Mouse (Mus musculus): ENCODE results near the gene Mrap. TPM values are rescaled to one million over a fixed set of nuclear protein-coding genes. Genes with fewer than 3 reads are reported as not detected.

The Mrap gene
- polyA plus RNA-seq, 1 experiment: 353 TPM

DNA sequence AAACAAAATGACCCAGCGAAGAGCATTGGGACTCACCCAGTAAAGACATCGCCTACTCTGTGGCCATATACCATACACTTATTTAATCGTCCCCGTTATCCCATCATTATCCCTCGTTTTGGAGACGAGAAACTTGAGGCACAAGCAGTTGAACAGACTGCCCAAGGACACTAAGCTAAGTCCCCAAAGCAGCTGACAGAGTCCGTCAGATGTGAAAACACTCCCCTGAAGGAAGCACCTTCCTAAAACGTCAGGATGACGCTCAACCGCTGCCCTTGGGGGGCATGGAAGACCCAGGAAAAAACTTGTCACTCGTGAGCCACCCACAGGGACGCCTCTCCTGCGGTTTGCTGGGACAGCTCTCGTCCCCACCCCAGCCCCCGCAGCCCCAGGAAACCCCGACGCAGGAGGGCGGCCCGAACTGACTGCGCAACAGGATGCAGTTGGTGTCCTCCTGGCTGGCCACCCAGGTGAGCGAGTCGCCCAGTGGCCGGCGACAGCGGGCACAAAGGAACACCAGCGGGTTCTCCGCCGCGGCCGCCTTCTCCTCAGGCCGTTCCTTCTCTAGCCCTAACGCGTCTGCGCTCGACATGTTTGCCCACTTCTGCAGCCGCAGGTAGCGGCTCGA is 11.3 kb upstream of the Mrap start:
- H3K4me1 ChIP-seq (ENCODE audit: control insufficient read depth, insufficient read depth, insufficient read length, low read length): no peaks in the 10 kb centered on the region
- no peak overlapping the region for H3K27ac ChIP-seq (replicated peaks; ENCODE audit: low read depth, low read length)
- H3K4me3 ChIP-seq (ENCODE audit: insufficient read depth, low read depth, low read length): peak overlapping the region; percentile 77

DNA sequence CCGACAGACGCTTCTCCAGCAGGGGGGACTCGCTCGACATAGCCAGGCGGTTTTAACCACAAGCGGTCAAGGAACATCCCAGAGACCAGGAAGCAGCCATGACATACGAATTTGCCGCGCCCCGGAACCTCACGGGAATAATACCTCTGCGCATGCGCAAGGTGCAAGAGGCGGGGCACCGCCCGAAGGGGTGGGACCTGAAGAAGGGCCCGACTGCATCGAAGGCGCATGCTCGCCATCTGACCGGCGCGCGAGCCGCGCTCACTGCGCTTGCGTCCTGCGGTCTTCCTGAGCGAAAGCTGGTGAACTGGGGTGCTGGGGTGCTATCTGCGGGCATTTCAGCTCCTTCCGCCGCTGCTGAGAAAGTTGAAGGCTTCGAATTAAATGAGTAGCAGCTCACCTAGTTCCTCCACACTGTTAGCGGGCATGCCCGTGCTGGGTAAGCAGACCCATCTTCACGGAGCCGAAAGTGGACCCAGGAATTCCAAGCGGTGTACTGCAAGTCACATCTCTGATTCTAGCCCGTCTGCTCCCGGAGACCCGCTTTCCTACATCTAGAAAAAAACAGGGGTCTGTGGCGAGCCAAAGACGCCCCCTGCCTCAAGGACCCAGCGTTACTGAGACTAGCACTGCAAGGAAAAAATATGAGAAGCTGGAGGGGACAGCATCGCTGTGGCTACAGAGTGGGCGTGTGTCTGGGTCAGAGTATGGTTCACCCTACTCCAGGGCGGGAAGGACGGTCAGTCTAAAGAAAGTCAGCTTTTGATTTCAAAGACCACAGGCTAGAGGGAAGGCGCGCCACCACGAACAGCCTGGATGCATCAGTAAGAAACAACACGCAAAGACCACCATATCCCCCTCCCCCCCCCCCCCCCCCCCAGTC is 10.5 kb upstream of the Mrap start, which contains the start of gene Mis18a:
Gene Mis18a (minus strand): TSS at position 172 of the 883 bp plus-strand sequence.
- Histone ChIP-seq H3K4me1 (ENCODE audit: control insufficient read depth, insufficient read depth, insufficient read length, low read length) (no peaks in the 10 kb centered on the region), H3K4me3 (ENCODE audit: insufficient read depth, low read depth, low read length) (peak within 1 kb of the TSS; percentile 77), H3K27ac (replicated peaks; ENCODE audit: low read depth, low read length) (peak within 1 kb of the TSS; percentile 74)

DNA sequence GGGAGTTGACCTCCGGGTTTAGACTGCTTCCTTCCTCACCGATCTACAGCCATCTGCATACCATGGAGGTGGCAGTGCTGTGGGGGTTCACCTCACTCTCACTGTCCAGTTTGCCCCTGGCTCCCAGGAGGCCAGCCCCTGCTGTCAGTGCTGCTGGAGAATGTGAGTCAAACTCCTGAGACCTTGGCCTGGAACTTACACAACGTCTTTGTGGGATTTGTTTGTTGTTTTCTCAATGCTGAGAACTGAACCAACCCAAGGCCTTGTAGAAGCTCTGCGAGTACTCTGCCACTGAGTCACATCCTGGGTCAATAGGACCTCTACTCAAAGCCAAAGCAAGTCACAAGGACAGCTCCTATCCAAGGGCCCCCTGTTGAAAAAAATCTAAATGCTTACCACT is 2.4 kb upstream of the Mrap start:
- H3K4me3 ChIP-seq (ENCODE audit: insufficient read depth, low read depth, low read length): no peak overlapping the region
- no peaks in the 10 kb centered on the region; the same call in 1 of the 2 replicates for H3K4me1 ChIP-seq (ENCODE audit: control insufficient read depth, insufficient read depth, insufficient read length, low read length)
- H3K27ac ChIP-seq (replicated peaks; ENCODE audit: low read depth, low read length): 0 out of 2 replicates have a peak overlapping the region, but pooled peaks have one; percentile 8

DNA sequence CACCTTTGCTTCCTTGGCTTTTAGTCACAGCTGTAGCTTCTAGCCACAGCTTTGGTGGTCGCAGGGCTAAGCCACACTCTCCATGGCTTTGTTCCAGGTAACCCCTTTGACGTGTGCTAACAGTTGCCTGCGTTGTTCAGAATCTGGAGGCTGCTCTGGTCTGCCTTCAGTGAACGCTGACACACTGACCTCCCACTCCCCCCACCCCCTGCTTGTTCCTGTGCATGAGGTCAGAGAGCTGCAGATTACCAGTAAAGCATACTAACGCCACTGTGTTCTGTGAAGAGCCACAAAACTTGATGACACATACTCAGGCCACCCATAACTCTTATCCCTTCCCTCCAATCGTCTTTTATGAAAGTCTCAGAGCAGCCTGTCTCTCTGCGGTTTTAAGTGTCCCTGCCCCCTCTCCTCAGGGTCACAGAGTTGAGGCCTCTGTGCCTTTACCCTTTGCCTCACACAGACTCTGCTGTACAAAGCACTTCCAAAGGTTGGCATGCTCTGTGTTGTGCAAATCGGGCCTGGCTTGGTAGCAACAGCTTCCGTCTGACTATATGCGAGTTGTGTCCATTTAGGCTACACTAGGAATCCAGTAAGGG is 1.2 kb upstream of the Mrap start:
- Histone ChIP-seq H3K27ac (replicated peaks; ENCODE audit: low read depth, low read length) (peak overlapping the region; percentile 89), H3K4me1 (ENCODE audit: control insufficient read depth, insufficient read depth, insufficient read length, low read length) (no peaks in the 10 kb centered on the region; the same call in 1 of the 2 replicates), H3K4me3 (ENCODE audit: insufficient read depth, low read depth, low read length) (no peak overlapping the region)

DNA sequence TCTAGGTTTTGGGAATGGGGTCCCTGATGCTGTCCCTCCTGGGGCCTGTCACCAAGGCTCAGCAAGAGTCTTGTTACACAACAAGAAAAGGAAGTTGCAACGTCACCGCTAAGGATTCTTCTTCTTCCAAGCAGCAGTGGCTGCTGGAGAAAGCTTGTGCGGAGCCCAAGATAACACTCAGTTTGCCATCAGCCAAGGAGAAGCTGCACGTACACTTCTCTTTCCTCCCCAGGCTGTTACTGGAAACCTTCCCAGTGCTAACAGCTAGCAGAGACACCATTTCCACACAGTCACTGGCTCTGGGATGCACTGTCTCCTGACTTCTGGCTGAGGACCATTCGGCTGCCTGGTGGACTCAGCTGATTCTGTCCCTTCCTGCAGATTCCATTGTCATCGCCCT is 9.1 kb downstream of the Mrap start:
- Histone ChIP-seq H3K4me1 (ENCODE audit: control insufficient read depth, insufficient read depth, insufficient read length, low read length) (peaks cover 10% of the 10 kb centered on the region), H3K27ac (replicated peaks; ENCODE audit: low read depth, low read length) (peak overlapping the region; percentile 25; the same call in 1 of the 2 replicates)

DNA sequence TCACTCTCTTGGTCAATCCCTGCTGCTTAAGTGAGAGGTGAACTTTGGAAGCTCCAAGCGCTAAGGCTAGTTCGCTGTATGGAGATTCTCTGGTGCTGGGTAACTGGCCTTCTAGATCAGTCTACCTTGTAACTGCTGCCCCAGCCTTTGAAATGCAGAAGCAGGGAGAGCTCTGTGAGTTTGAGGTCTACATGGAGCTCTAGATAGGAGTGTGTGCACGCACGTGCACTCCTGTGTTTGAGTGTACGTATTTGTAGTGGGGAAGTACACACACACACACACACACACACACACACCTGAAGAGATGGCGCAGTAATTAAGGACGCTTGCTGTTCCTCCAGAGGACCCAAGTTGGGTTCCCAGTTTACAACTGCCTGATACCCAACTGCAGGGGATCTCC is 10.2 kb downstream of the Mrap start:
- Histone ChIP-seq H3K27ac (replicated peaks; ENCODE audit: low read depth, low read length) (no peak overlapping the region), H3K4me1 (ENCODE audit: control insufficient read depth, insufficient read depth, insufficient read length, low read length) (peaks cover 7% of the 10 kb centered on the region)

More for the DNA sequence above, 9.1 kb downstream of the Mrap start:
- no peak overlapping the region for H3K4me3 ChIP-seq (ENCODE audit: insufficient read depth, low read depth, low read length)

DNA sequence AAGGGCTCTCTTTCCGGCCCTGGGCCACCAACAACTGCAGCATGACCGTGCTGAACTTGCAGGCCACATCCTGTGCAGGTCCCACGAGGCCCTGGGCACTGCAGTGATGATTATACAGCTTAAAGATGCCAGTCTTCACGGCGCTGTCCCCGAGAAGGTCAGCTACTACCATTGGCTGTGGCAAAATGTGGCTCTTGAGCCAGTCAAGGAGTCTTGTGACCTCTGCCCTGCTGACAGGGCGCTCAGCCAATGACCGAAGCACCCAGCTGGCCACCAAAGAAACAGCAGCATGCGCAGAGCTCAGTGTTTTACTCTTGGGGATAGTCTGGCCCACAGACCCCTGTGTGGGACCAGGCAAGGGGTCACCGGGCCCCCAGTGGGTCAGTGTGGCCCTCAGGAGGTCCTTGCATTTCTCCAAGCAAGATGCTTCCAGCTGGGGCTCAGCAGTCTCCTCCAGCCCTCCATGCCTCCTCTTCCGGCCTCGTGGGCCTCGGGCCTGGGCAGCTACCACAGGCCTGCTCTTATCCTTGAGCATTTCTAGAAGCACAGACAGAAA is 15.5 kb downstream of the Mrap start:
- Histone ChIP-seq H3K27ac (replicated peaks; ENCODE audit: low read depth, low read length) (peak overlapping the region; percentile 84), H3K4me1 (ENCODE audit: control insufficient read depth, insufficient read depth, insufficient read length, low read length) (no peaks in the 10 kb centered on the region; the same call in none of the 2 replicates), H3K4me3 (ENCODE audit: insufficient read depth, low read depth, low read length) (peak overlapping the region; percentile 32)

More for the DNA sequence above, 10.2 kb downstream of the Mrap start:
- no peak overlapping the region for H3K4me3 ChIP-seq (ENCODE audit: insufficient read depth, low read depth, low read length)

DNA sequence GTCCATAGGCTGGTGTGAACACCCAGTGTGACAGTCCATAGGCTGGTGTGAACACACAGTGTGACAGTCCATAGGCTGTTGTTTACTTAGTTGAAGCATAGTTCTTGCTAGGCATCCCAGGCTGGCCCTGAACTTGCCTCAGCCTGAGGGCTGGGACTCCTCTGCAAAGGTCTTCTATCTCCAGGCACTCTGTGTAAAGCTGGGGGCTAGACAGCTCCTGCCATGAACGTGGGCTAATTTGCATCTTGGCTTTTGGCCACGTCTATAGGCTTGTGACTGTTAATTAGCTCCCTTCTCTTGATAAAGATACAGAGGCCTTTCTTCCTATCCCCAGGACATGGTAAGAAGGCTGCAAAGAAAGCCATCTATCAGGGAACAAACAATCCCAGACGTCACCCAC is 21.3 kb downstream of the Mrap start:
- H3K4me1 ChIP-seq (ENCODE audit: control insufficient read depth, insufficient read depth, insufficient read length, low read length): no peaks in the 10 kb centered on the region; the same call in none of the 2 replicates

DNA sequence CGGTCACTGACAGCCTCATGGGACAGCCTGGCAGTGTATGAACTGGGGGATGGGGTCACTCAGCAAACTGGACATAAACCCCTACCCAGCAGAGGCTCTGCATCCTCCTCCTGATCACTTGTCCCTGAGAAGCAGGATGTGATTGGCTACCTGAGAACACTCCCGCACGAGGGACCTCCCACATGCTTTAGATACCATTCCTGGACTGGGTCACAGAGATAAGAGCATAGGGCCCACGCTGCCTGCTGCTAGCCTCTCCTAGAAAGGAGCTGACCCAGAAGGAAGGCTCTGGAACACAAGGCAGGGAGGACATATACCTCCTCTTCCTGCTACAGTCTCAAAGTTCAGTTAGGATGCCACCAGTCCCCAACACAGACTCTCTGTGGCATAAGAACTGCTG is 22.5 kb downstream of the Mrap start:
- no peak overlapping the region for H3K4me3 ChIP-seq (ENCODE audit: insufficient read depth, low read depth, low read length)
- no peaks in the 10 kb centered on the region for H3K4me1 ChIP-seq (ENCODE audit: control insufficient read depth, insufficient read depth, insufficient read length, low read length)
- no peak overlapping the region for H3K27ac ChIP-seq (replicated peaks; ENCODE audit: low read depth, low read length)

More for the DNA sequence above, 21.3 kb downstream of the Mrap start:
- Histone ChIP-seq H3K4me3 (ENCODE audit: insufficient read depth, low read depth, low read length) (no peak overlapping the region), H3K27ac (replicated peaks; ENCODE audit: low read depth, low read length) (no peak overlapping the region)

DNA sequence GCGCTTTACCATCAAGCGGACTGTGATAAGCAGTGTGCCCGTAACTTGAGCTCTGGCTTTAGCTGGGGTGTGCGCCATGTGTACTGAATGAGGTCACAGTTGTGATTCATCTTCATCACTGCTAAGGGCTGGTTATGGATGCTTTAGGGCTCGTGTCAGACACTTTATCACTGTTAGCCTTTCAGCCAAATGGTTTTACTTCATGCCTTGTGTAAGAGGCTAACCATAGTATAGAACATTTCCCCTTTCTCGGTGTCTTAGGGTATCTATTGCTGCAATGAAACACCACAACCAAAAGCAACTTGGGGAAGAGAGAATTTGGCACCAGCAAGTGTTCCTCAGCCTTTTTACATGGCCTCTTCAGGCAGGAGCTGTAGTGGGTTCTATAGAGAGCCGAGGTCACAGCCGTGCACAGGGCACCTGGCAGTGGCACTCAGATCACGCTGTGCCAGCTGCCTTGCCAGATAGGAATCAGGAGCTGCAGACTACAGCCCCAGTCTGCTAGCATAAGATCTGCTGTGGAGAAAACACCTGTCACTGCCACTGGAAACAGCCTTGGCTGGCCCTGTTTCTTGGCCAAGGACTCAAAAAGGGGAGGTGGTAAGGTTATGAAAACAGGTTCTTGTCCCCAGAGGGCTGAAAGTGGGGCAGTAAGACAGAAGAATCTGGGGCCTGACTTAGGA is 27.3 kb downstream of the Mrap start:
- no peak overlapping the region for H3K27ac ChIP-seq (replicated peaks; ENCODE audit: low read depth, low read length)
- H3K4me3 ChIP-seq (ENCODE audit: insufficient read depth, low read depth, low read length): no peak overlapping the region
- no peaks in the 10 kb centered on the region for H3K4me1 ChIP-seq (ENCODE audit: control insufficient read depth, insufficient read depth, insufficient read length, low read length)

DNA sequence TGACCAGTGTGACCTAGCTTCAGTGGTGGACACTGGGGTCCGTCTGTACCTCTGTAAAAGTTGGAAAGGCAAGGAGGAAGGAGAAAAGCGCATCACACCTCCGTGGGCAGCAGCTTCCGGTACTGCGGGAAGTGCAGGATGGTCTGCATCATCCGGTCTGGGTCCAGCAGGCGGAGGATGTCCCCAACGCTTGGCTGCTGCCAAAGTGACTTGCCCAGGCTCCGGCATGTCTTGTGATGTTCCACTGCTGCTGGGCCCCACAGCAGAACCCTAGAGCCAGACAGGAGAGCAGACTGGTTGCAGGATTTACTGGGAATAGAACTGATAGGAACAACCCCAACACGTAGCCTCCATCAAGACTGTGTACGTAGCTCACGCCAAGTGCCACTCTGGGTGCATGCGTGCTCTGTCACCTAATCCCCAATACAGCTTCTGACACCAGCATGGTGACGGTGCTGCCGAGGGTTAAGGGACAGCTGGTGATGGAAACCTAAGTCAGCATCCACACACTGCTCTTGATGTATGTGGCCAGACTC is 29.0 kb downstream of the Mrap start:
- no peak overlapping the region for H3K4me3 ChIP-seq (ENCODE audit: insufficient read depth, low read depth, low read length)
- no peaks in the 10 kb centered on the region for H3K4me1 ChIP-seq (ENCODE audit: control insufficient read depth, insufficient read depth, insufficient read length, low read length)
- H3K27ac ChIP-seq (replicated peaks; ENCODE audit: low read depth, low read length): no peak overlapping the region

DNA sequence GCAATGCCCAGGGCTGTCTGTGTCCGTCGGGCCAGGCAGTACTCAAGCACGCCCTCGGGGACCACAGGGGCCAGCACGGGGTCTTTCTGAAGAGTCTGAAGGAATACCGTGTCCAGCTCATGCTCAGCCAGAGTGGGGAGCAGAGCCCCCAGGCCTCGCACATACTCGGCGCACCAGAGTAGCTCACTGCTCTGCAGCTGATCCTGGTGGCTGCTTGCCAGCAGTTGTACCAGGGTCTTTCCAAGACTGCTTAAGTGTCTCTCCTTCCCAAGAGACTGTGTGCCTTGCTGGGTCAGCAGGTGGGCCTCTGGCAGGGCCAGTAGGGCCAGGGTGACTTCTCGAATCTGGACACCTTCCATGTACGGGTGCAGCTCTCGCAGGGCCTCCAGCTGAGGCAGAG is 36.2 kb downstream of the Mrap start:
- Histone ChIP-seq H3K27ac (replicated peaks; ENCODE audit: low read depth, low read length) (no peak overlapping the region), H3K4me1 (ENCODE audit: control insufficient read depth, insufficient read depth, insufficient read length, low read length) (no peaks in the 10 kb centered on the region), H3K4me3 (ENCODE audit: insufficient read depth, low read depth, low read length) (no peak overlapping the region)

DNA sequence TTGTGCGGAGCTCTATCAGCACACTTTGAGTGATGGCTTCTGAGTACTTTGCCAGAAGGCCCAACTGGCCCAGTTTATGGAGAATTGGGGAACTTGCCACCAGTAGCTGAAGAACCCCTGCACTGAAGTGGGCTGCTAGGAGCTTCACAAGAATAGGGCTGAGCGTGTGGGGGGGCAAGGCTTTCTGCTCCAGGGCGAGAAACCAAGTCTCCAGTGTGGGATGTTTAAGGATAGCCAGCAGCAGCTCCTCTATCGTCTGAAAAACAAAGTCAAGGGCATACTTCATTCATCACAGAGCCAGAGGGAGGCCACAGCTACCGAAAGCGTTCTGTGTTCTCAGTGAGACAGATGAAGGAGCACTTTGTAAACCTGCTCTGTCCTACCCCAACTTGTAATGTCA is 36.6 kb downstream of the Mrap start:
- Histone ChIP-seq H3K4me3 (ENCODE audit: insufficient read depth, low read depth, low read length) (no peak overlapping the region), H3K27ac (replicated peaks; ENCODE audit: low read depth, low read length) (no peak overlapping the region), H3K4me1 (ENCODE audit: control insufficient read depth, insufficient read depth, insufficient read length, low read length) (no peaks in the 10 kb centered on the region)

DNA sequence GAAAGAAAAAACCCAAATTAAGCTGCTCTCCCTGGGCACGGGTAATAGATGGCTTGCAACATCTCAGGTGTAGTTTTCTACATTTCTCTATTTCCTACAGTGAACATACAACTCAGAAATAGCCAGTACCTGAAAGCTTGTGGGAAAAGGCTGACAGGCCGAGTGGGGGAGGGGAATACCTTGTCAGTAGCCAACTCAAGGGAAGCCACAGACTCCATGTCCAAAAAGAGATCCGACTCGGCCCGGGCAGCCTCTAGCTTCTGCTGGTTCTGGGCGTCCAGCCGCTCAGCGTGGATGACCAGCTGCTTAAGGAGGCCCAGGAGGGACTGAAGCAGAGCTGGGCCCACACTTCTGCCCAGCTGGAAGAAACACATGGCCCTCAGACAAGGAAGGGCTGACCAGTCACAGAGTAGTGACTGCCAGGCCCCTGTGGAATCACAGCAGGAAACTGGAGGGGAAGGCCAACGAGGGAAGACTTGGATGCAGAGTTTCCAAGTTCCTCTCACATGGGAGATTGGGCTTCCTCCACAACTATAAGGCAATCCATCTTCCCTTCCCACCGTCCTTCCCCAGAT is 38.0 kb downstream of the Mrap start:
- no peaks in the 10 kb centered on the region for H3K4me1 ChIP-seq (ENCODE audit: control insufficient read depth, insufficient read depth, insufficient read length, low read length)
- no peak overlapping the region for H3K27ac ChIP-seq (replicated peaks; ENCODE audit: low read depth, low read length)
- no peak overlapping the region for H3K4me3 ChIP-seq (ENCODE audit: insufficient read depth, low read depth, low read length)

All from brown adipose tissue, adult 24 weeks (tissue).